Mouse (Mus musculus): ENCODE measurements around the gene Diras2. TPM values are rescaled to one million over a fixed set of nuclear protein-coding genes. Genes with fewer than 3 reads are reported as not detected.

Diras2 gene
- polyA plus RNA-seq, 1 experiment = not detected

DNA sequence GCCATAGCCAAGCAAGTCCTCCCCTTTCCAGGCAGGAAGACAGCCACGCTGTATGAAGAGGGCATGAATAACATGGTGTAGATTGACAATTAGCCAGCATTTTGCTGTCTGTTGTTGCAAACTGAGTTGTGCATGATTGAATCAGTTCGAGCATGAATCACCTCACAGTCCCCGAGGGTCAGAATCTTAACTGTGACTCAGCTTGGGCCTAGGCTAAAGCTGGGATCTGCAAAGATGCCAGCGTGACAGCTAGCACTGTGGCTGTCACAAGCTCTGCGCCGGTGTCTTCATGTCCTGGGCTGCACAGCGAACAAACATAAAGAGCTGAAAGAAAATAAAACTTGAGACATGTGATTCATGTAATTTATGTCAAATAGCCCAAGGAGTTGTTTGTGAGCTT lies 42.3 kb downstream of the Diras2 start:
- Histone ChIP-seq H3K27ac (ENCODE audit: insufficient read depth, low read depth, low read length) (no peak overlapping the region), H3K4me1 (ENCODE audit: control insufficient read depth, insufficient read depth, low read length) (no peaks in the 10 kb centered on the region), H3K4me3 (ENCODE audit: insufficient read depth, low read depth, low read length) (no peak overlapping the region)
- WGBS = 80% methylated on average over 7 of the region's 7 CpGs
- TF ChIP-seq POLR2A (IDR thresholded peaks at IDR 0.05; ENCODE audit: insufficient read depth, low read depth, low read length) (no peak), CTCF (IDR thresholded peaks at IDR 0.05; ENCODE audit: insufficient read depth, low read depth, low read length) (no peak)

DNA sequence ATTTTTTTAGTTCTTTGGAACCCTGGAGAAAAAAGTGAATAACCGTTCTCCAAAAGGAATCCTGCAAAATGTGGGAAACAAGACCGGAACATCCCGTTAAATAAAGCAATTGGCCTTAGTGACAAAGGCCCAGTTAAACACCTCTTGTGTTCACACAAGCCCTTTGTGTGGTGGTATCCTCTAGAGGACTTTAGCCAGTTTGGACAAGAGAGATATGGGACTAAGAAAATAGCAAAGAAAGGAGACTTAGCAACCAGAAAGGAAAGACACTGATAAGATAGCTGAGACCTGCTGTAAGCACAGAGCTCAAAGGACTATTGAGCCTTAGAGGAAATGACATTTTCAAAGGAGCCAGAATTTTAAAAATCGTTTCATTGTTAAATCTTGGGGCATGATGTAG lies 47.0 kb downstream of the Diras2 start:
- TF ChIP-seq CTCF (IDR thresholded peaks at IDR 0.05; ENCODE audit: insufficient read depth, low read depth, low read length) (no peak), POLR2A (IDR thresholded peaks at IDR 0.05; ENCODE audit: insufficient read depth, low read depth, low read length) (no peak)
- 86% methylated on average over 4 of the region's 4 CpGs for WGBS
- H3K4me3 ChIP-seq (ENCODE audit: insufficient read depth, low read depth, low read length) = no peak overlapping the region
- no peaks in the 10 kb centered on the region for H3K4me1 ChIP-seq (ENCODE audit: control insufficient read depth, insufficient read depth, low read length)
- H3K27ac ChIP-seq (ENCODE audit: insufficient read depth, low read depth, low read length) = no peak overlapping the region

DNA sequence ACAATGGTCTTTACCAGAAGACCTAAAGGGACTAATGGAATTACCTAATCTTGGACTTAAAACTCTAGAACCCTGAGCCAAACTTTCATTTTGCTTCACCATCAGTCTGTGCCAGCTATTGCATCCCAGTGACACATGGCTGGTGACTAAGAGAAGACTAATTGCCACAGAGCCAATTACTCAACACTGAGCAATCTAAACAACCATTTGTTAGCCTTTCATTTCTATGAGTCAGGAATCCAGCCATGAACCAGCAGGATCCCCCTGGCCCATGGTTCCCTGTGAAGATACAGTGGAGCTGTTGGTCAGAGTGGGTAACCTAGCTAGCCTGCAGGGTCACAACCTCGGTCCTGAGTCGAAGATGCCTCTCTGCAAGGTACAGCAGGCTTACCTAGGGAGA lies 49.3 kb downstream of the Diras2 start:
- Histone ChIP-seq H3K4me3 (ENCODE audit: insufficient read depth, low read depth, low read length) (no peak overlapping the region), H3K27ac (ENCODE audit: insufficient read depth, low read depth, low read length) (no peak overlapping the region), H3K4me1 (ENCODE audit: control insufficient read depth, insufficient read depth, low read length) (peaks cover 3% of the 10 kb centered on the region; the same call in 1 of the 2 replicates)
- no peak for TF ChIP-seq CTCF (IDR thresholded peaks at IDR 0.05; ENCODE audit: insufficient read depth, low read depth, low read length)
- TF ChIP-seq POLR2A (IDR thresholded peaks at IDR 0.05; ENCODE audit: insufficient read depth, low read depth, low read length) = no peak
- WGBS = 81% methylated on average over 2 of the region's 2 CpGs

DNA sequence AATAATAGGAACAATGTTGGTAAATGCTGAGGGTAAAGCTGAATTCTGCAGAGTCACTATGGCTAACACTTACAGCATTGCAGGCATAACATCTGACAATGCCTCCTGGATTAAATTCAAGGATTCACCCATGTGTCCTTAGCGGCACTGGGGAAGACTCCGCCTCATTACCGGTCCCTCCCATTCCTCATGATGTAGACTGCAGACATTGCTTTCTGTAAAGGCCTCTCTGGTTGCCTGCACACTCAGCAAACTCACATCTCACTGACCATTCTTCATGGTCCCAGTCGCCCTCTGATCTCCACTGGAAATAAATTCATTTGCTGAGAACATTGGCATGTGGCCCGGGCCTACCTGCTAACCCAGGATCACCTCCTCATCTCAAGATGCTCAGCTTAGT lies 51.9 kb downstream of the Diras2 start:
- H3K27ac ChIP-seq (ENCODE audit: insufficient read depth, low read depth, low read length) = no peak overlapping the region
- no peak overlapping the region for H3K4me3 ChIP-seq (ENCODE audit: insufficient read depth, low read depth, low read length)
- WGBS = 96% methylated on average over 5 of the region's 5 CpGs
- peaks cover 5% of the 10 kb centered on the region; the same call in 1 of the 2 replicates for H3K4me1 ChIP-seq (ENCODE audit: control insufficient read depth, insufficient read depth, low read length)
- no peak for TF ChIP-seq CTCF (IDR thresholded peaks at IDR 0.05; ENCODE audit: insufficient read depth, low read depth, low read length)
- no peak for TF ChIP-seq POLR2A (IDR thresholded peaks at IDR 0.05; ENCODE audit: insufficient read depth, low read depth, low read length)

DNA sequence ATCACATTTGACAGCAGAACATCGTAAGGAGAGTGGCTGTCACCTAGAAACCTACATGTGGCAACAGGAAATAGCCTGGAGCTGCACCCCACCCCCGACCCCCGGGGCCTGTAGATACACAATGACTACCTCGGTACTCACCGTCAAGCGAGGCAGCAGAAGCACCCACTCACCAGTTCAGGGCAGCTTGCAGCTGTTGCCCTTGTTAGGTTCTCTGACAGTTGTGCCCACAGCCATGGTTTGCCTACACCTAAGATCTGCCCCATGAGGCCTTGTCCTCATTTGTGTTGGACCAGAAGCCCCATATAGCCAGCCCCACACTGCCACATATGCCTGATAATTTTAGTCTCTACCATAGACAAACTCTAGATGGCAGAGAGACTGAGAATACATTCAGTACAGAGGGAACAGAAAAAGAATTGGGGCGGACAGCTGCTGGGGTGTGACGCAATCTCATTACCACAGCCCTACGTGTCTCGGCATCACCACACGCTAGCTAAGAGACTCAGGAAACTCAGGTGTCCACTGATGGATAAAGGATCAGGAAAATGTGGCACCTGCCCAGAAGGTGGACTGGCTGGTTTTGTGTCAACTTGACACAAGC lies 54.0 kb downstream of the Diras2 start:
- Histone ChIP-seq H3K4me3 (ENCODE audit: insufficient read depth, low read depth, low read length) (no peak overlapping the region), H3K27ac (ENCODE audit: insufficient read depth, low read depth, low read length) (no peak overlapping the region), H3K4me1 (ENCODE audit: control insufficient read depth, insufficient read depth, low read length) (peaks cover 5% of the 10 kb centered on the region; the same call in 1 of the 2 replicates)
- 80% methylated on average over 11 of the region's 11 CpGs for WGBS
- no peak for TF ChIP-seq POLR2A (IDR thresholded peaks at IDR 0.05; ENCODE audit: insufficient read depth, low read depth, low read length)
- no peak for TF ChIP-seq CTCF (IDR thresholded peaks at IDR 0.05; ENCODE audit: insufficient read depth, low read depth, low read length)

DNA sequence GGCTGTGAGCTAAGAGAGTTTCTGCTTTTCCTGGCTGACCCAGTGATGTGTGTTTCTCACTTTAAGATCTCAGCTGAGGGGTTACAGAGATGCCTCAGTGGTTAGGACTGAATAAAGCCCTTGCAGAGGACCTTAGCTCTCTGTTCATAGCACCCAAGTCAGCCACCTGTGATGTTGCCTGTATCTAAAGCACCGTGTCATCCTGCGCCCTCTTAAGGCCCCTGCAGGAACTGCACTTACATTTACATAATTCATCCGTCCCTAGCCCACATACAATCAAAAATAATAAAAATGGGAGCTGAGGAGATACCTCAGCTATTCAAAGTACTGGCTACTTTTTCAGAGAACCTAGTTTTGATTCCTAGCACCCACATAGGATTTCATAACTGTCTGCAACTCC lies 54.9 kb downstream of the Diras2 start:
- H3K4me3 ChIP-seq (ENCODE audit: insufficient read depth, low read depth, low read length) = no peak overlapping the region
- no peak overlapping the region for H3K27ac ChIP-seq (ENCODE audit: insufficient read depth, low read depth, low read length)
- H3K4me1 ChIP-seq (ENCODE audit: control insufficient read depth, insufficient read depth, low read length) = peaks cover 5% of the 10 kb centered on the region; the same call in 1 of the 2 replicates
- 62% methylated on average over 3 of the region's 3 CpGs for WGBS
- TF ChIP-seq CTCF (IDR thresholded peaks at IDR 0.05; ENCODE audit: insufficient read depth, low read depth, low read length) (no peak), POLR2A (IDR thresholded peaks at IDR 0.05; ENCODE audit: insufficient read depth, low read depth, low read length) (no peak)

DNA sequence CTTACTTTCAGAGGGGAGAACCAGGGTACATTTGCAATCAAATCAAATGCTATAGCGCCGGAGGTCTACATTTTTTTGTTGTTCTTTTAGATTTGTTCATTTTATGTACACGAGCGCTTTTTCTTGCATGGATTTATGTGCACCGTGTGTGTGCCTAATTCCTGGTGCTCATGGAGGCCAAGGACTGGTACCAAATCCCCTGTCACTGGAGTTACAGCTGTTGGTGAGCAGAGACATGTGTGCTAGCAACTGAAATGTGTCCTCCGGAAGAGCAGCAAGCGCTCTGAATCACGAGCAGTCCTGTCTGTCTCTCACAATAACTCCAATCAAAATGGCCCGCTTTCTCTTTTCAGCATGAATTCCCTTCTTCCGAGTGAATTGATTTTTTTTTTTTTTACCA lies 55.8 kb downstream of the Diras2 start:
- WGBS = 86% methylated on average over 10 of the region's 10 CpGs
- no peak overlapping the region for H3K4me3 ChIP-seq (ENCODE audit: insufficient read depth, low read depth, low read length)
- peaks cover 9% of the 10 kb centered on the region; the same call in 1 of the 2 replicates for H3K4me1 ChIP-seq (ENCODE audit: control insufficient read depth, insufficient read depth, low read length)
- TF ChIP-seq POLR2A (IDR thresholded peaks at IDR 0.05; ENCODE audit: insufficient read depth, low read depth, low read length) = no peak
- H3K27ac ChIP-seq (ENCODE audit: insufficient read depth, low read depth, low read length) = no peak overlapping the region

DNA sequence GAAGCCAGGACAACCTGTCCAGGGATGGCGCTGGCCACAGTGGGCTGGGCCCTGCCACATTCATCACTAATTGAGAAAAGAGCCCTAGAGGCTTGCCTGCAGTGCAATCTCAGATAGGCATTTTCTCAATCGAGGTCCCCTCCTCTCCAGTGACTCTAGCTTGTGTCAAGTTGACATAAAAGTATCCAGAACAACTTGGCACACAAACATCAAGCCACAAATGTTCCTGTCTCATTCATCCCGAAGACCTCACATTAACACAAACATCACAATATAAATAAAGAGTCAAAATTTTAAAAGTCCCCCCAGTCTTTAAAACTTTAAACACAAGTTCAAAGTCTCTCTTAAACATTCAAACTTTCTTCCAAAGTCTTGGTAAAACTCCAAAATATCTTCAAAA lies 56.3 kb downstream of the Diras2 start:
- 76% methylated on average over 3 of the region's 3 CpGs for WGBS
- Histone ChIP-seq H3K4me1 (ENCODE audit: control insufficient read depth, insufficient read depth, low read length) (peaks cover 9% of the 10 kb centered on the region; the same call in 1 of the 2 replicates), H3K4me3 (ENCODE audit: insufficient read depth, low read depth, low read length) (no peak overlapping the region), H3K27ac (ENCODE audit: insufficient read depth, low read depth, low read length) (no peak overlapping the region)
- TF ChIP-seq CTCF (IDR thresholded peaks at IDR 0.05; ENCODE audit: insufficient read depth, low read depth, low read length) = no peak
- TF ChIP-seq POLR2A (IDR thresholded peaks at IDR 0.05; ENCODE audit: insufficient read depth, low read depth, low read length) = no peak

DNA sequence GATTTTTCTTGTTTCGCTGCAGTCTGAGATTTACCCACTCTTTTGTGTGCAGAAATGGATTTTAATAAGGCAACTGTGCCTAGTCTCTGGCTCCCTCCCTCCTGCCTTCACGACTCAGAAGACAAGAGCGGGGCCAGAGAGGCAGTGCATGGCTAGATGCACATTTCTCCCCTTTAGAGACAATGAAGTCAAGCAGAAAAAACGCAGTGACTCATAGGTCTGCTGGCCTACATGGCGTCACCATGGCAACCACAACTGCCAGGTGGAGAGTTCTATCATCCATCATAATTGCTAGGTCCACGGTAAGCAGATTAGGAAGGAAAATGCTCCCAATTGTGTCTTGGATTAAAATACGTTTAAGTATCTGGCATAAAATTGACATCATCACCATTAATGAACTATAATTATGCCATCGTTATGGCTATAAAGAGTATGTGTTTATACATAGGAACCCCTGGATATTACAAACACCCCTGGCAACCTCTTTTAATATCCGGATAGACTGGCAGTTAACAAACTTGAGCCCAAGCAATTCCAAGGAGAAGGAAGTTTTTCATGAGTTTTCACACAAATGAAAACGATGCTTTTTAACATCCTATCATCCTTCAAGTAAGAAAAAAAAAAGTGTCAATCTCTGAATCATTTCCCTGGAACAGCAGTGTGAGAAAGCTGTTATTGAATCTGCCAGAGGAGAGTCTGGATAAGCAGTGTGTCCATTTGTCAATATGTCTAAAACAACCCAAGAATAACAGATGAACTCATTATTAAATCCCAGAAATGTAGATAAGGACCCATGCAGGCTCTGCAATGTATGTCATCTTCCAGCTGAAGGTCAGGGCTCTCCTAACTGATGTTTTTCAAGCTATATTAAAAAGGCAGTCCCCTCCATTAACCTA lies 61.0 kb downstream of the Diras2 start:
- no peak for TF ChIP-seq CTCF (IDR thresholded peaks at IDR 0.05; ENCODE audit: insufficient read depth, low read depth, low read length)
- no peak for TF ChIP-seq POLR2A (IDR thresholded peaks at IDR 0.05; ENCODE audit: insufficient read depth, low read depth, low read length)
- 0 out of 2 replicates have a peak overlapping the region, but pooled peaks have one; percentile 2 for H3K27ac ChIP-seq (ENCODE audit: insufficient read depth, low read depth, low read length)
- WGBS = 16% methylated on average over 10 of the region's 10 CpGs
- peaks cover 6% of the 10 kb centered on the region; the same call in 1 of the 2 replicates for H3K4me1 ChIP-seq (ENCODE audit: control insufficient read depth, insufficient read depth, low read length)
- no peak overlapping the region for H3K4me3 ChIP-seq (ENCODE audit: insufficient read depth, low read depth, low read length)
